Mouse (Mus musculus): ENCODE data around the gene Slc50a1.

DNA sequence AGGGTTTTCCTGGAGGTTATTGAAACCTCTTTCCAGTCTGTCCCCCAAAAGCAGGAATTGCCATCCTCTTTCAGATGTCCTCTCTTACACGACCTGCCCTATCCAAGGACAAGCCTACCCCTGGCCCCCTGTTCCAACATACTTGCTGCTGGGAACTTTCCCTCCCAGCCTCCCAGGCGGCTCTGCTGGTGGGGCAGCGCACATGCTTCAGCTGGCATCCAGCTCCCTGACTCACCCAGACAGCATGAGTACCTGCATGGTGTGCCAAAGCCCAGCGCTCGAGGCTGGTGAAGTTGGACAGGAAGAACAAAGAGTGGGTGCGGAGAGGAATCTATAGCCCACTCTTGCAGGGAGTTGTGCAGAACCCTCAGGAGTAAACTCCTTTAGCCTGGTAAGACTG, 521 bp upstream of the Slc50a1 start:
- TF ChIP-seq CTCF (IDR thresholded peaks at IDR 0.05; ENCODE audit: control insufficient read depth, insufficient read depth, insufficient replicate concordance, low read depth, low read length) (no peak), POLR2A (IDR thresholded peaks at IDR 0.05; ENCODE audit: control insufficient read depth, low read depth, low read length) (no peak)

Measured in testis, adult 2 months (tissue).